Mouse (Mus musculus) thymus, adult 2 months (tissue): Measurements from ENCODE around the gene Gm36028. TPM values are rescaled to one million over a fixed set of nuclear protein-coding genes. Genes with fewer than 3 reads are reported as not detected.

Experiments used
- DNase-seq: peaks from one replicate; pipeline ENCODE4 v3.0.0; 2021
- H3K27ac ChIP-seq: fragments of 200-500 bp; 2 replicates; pipeline ENCODE4 v1.5.1; 2012; ENCODE audit warnings: low read length, control low read depth; ENCODE audit not compliant: control insufficient read depth, insufficient read depth
- H3K27me3 ChIP-seq: fragments of 200-500 bp; 2 replicates; pipeline ENCODE4 v1.6.1; 2012; ENCODE audit warnings: mild to moderate bottlenecking, low read length, moderate library complexity, mixed read lengths; ENCODE audit not compliant: control insufficient read depth, insufficient read depth
- H3K36me3 ChIP-seq: fragments of 200-500 bp; 2 replicates; pipeline ENCODE4 v1.6.1; 2012; ENCODE audit warnings: mild to moderate bottlenecking, low read length, moderate library complexity; ENCODE audit not compliant: control insufficient read depth, insufficient read depth
- H3K4me1 ChIP-seq: fragments of 200-500 bp; replicated peaks from 2 replicates; pipeline ENCODE4 v1.6.1; 2012; ENCODE audit warnings: low read length; ENCODE audit not compliant: control insufficient read depth, insufficient read depth
- H3K4me3 ChIP-seq: fragments of 200-500 bp; 2 replicates; pipeline ENCODE4 v1.5.1; 2012; ENCODE audit warnings: mild to moderate bottlenecking, low read length, control low read depth, moderate library complexity; ENCODE audit not compliant: control insufficient read depth, insufficient read depth
- CTCF ChIP-seq: fragments of 200-500 bp; IDR thresholded peaks from 2 replicates; pipeline ENCODE4 v1.5.1; 2012; ENCODE audit warnings: mild to moderate bottlenecking, control low read depth, low read length, moderate library complexity, borderline replicate concordance; ENCODE audit not compliant: control insufficient read depth, poor library complexity, insufficient read depth; ENCODE audit errors: extremely low read depth
- POLR2A ChIP-seq: fragments of 200-500 bp; IDR thresholded peaks from 2 replicates; pipeline ENCODE4 v1.6.1; 2012; ENCODE audit warnings: mild to moderate bottlenecking, low read length, control low read depth, moderate library complexity; ENCODE audit not compliant: control insufficient read depth, poor library complexity, insufficient read depth; ENCODE audit errors: extremely low read depth
- WGBS: fragments of 180-500 bp; shearing (Covaris S2); methylation state at CpG from one replicate; pipeline ENCODE4 v1.1.7; 2018; 5-methylcytosine and 5-hydroxymethylcytosine counted together
- polyA plus RNA-seq: library from polyadenylated mRNA; depleted of rRNA; stranded (reverse); fragments of >200 nt; gene quantifications from 2 replicates; pipeline ENCODE4 v1.2.3, GENCODE M21; 2012

Gene Gm36028
- polyA plus RNA-seq, 1 experiment: 0.15 TPM

DNA sequence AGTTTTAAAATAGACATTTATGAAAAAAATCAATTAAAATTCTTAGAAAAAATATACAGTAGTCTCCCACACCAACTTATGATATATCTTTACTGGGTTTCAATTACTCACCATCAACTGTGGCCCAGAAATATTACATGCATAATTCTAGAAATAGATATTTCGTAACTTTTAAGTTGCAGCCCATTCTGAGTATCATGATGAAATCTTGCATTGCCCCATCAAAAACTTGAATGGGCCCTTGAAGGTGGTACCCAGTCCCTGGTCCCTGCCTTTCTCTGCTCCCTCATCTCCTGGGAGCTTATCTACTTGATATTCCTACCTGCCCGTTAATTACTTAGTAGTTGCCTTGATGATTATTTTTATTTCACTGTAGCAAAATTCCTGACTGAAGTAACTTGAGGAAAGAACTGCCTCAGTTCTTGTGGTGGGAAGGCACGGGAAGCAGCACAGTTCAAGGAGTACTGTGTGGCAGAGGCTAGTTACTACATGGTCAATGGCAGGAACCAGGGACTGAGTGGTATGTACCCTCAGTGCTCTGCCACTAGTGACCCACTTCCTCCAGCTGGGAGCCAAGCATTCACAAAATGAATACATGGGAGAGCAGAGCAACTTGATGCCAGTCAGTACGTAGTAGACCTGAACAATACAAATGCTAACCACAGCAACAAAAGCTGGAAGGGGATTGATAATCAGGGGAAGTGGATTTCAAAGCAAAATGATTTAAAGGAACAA is 13.7 kb upstream of the Gm36028 start:
- 94% methylated on average over 4 of the region's 4 CpGs for WGBS
- H3K36me3 ChIP-seq: peaks cover 18% of the 10 kb centered on the region
- peaks cover 2% of the 10 kb centered on the region; the same call in 1 of the 2 replicates for H3K4me1 ChIP-seq
- TF ChIP-seq CTCF (no peak), POLR2A (no peak)
- no peak for DNase-seq
- H3K27me3 ChIP-seq: no peaks in the 10 kb centered on the region
- H3K27ac ChIP-seq: no peak overlapping the region
- H3K4me3 ChIP-seq: no peak overlapping the region

DNA sequence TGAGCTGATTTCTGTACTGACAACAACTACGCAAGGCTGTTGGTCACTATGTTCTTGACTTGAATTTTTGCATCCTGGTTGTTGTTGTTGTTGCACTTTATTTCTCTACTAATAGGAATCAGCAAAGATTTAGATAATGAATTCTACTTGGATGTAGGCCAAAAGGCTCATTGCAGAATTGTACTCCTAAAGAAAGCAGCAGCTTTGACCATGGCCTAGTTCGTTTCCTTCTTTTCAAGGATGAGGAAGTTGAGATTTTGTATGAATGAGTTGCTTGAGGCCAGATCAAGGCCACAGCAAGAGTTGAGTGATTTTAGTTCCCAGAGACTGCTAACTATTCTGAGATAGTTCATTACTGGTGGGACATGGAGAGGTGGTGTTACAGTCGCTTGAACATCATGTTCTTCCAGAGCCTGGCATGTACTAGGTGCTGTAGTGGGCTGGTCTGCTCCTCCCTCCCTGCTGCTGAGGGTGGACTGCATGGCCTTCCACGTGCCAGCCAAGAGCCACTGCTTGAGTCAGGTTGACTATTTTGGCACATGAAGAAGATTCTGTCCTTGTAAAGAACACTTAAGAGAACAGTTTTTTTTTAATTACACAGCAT is 10.3 kb upstream of the Gm36028 start:
- H3K27ac ChIP-seq: no peak overlapping the region
- H3K4me3 ChIP-seq: no peak overlapping the region
- H3K4me1 ChIP-seq: peaks cover 7% of the 10 kb centered on the region
- DNase-seq: no peak
- TF ChIP-seq CTCF (no peak), POLR2A (no peak)
- no peaks in the 10 kb centered on the region for H3K36me3 ChIP-seq
- H3K27me3 ChIP-seq: no peaks in the 10 kb centered on the region
- 64% methylated on average over 4 of the region's 4 CpGs for WGBS

DNA sequence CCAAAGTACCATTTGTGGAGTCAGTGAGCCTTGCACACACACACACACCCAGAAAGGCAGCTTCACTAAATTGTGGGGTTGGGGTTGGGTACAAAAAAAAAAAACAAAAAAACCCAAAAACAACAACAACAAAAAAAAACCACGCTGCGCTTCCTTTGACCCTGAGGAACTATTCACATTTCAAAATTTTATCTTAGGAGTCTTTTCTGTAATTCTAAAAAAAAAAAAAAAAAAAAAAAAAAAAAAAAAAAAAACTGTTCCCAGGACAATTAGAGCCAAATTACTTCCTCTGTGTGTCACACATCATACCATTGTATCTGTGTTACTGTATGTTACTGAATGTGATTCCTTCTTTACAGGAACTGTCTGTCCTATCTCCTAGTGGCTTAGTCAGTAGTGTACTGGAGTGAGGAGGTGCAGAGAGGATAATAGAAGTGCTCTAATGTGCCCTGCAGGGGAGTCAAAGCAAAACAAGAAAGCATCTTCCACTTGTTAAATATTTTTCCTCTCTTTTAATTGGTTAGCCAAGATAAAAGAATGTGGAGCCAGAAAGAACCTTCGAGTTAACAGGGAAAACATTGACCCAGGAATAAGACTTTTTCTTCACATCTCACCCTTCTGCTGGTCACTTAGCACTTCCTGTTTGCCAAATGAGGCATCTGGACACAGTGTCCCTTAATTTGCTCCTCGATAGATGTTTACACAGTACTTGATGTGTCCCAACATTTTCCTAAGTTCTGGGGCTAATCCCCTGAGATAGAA is 8.7 kb upstream of the Gm36028 start:
- no peak for DNase-seq
- no peak overlapping the region for H3K27ac ChIP-seq

DNA sequence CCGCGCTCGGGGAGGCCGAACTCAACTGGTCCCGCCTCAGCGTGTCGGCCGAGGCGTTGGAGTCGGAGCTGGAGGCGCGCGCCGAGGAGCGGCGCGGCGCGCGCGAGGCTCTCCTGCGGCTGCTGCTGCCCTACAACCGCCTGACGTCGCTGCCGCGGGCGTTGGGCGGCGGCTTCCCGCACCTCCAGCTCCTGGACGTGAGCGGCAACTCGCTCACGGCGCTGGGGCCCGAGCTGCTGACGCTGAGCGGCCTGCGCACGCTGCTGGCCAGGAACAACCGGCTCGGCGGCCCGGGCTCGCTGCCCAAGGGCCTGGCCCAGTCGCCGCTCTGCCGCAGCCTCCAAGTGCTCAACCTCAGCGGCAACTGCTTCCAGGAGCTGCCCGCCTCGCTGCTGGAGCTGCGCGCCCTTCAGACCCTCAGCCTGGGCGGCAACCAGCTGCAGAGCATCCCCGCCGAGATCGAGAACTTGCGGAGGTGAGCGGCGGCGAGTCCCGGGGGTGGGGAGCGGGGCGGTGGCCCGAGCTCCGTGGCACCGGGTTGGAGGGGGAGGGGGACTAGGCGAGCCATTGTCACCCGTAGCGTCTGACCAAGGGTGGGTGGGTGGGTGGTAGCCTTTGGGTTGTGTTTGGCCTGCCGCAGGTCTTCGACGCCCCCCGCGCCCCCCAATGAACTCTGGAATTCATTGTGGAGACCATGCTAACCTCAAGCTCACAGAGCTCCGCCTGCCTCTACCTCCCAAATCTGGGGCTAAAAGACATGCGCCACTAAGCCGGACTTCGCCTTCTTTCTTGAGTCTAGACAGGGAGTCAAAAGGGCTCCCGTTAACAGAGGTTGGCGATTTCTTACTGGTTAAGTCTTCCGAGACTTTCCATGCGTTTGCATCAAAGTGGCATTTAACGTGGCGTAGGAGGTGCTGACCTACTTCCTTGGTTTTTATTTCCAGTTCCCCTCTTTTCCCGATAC is 7.8 kb upstream of the Gm36028 start:
- no peaks in the 10 kb centered on the region for H3K27me3 ChIP-seq
- peak; percentile 46 for DNase-seq
- peak overlapping the region; percentile 91 for H3K4me3 ChIP-seq
- H3K27ac ChIP-seq: peak overlapping the region; percentile 20; the same call in 1 of the 2 replicates
- under 1% methylated on average over 87 of the region's 87 CpGs for WGBS
- no peaks in the 10 kb centered on the region for H3K36me3 ChIP-seq
- TF ChIP-seq POLR2A (no peak), CTCF (0 out of 2 replicates have a peak, but pooled peaks have one; percentile 23)
- H3K4me1 ChIP-seq: peaks cover 7% of the 10 kb centered on the region

More for the DNA sequence above, 8.7 kb upstream of the Gm36028 start:
- Histone ChIP-seq H3K36me3 (no peaks in the 10 kb centered on the region), H3K27me3 (no peaks in the 10 kb centered on the region), H3K4me3 (peak overlapping the region; percentile 91), H3K4me1 (peaks cover 7% of the 10 kb centered on the region)
- TF ChIP-seq POLR2A (no peak), CTCF (no peak)
- WGBS: 14% methylated on average over 4 of the region's 4 CpGs

DNA sequence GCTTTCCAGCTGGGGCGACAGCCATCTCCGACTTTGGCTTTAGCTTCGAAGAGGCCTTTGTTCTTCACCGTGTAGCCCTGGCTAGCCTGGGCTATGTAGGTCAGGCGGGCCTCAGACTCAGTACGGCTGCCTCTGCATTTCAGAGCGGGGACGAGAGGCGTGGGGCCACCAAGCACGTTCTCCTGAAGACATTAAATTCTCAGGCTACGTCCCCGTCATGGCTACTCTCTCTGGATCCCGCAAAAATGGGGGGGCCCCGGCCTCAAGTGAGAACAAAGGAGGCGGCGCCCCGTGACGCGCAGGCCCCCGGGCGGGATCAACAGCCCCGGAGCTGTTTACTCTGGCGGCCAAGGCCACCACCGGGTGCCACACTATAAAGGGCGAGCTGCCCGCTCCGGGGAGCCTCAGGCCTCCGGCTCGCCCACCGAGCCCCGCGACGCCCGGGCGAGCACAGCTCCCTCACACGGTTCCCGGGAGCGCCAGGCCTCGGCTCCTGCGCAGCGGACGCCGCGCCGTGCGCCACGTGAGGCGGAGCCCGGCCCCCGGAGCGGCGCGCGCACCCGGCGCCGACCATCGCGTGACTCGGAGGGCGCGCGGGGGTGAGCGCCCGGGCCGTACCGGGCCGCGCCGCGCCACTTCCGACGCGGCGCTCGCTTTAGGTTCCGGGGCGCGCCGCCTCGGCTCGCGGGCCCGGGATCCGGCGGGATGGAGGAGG is 7.0 kb upstream of the Gm36028 start, which contains the start of gene Lrrc58:
Gene Lrrc58, plus strand, starts transcription at position 599 of the 715 bp plus-strand sequence.
- no peaks in the 10 kb centered on the region for H3K27me3 ChIP-seq
- H3K27ac ChIP-seq: peak within 1 kb of the TSS; percentile 30
- TF ChIP-seq CTCF (no peak), POLR2A (peak; percentile 94)
- peak; percentile 83 for DNase-seq
- WGBS: 2% methylated on average over 86 of the region's 86 CpGs
- H3K4me3 ChIP-seq: peak within 1 kb of the TSS; percentile 91
- no peaks in the 10 kb centered on the region for H3K36me3 ChIP-seq
- H3K4me1 ChIP-seq: peaks cover 7% of the 10 kb centered on the region
